Mouse (Mus musculus): ENCODE results near the gene Rpa1. TPM values are rescaled to one million over a fixed set of nuclear protein-coding genes. Genes with fewer than 3 reads are reported as not detected.
A peak's percentile ranks its signal among the peaks of the same experiment; 100 is the strongest.
"Not testable (repeated sequence)": the region's sequence is repeated elsewhere in the genome, so short reads cannot be mapped to it uniquely, and the experiment has no call there.

The Rpa1 gene
- polyA plus RNA-seq, 1 experiment from 2014 or later, result 61.4 TPM

- Histone ChIP-seq H3K9ac (no peak overlapping the region), H3K4me3 (no peak overlapping the region), H3K9me3 (no peaks in the 10 kb centered on the region), H3K36me3 (peaks cover 10% of the 10 kb centered on the region), H3K4me1 (replicated peaks) (peaks cover 19% of the 10 kb centered on the region), H3K4me2 (0 out of 2 replicates have a peak overlapping the region, but pooled peaks have one; percentile 0), H3K27me3 (no peaks in the 10 kb centered on the region), H3K27ac (replicated peaks) (peak overlapping the region; percentile 34)
- 56% methylated on average over 14 of the region's 14 CpGs for WGBS
- ATAC-seq (ENCODE audit: low FRiP score, low read depth), result no peak
Measured at GRCm38 (mm10) chr11:75318351-75319221, 29.5 kb downstream of the Rpa1 start.

- H3K4me2 ChIP-seq, result no peak overlapping the region
- H3K4me1 ChIP-seq (replicated peaks), result peaks cover 8% of the 10 kb centered on the region
- peaks cover 35% of the 10 kb centered on the region for H3K36me3 ChIP-seq
- H3K9ac ChIP-seq, result no peak overlapping the region
- no peak overlapping the region for H3K4me3 ChIP-seq
- no peaks in the 10 kb centered on the region for H3K27me3 ChIP-seq
- ATAC-seq (ENCODE audit: low FRiP score, low read depth), result no peak
- WGBS, result 93% methylated on average over 8 of the region's 8 CpGs
- no peaks in the 10 kb centered on the region for H3K9me3 ChIP-seq
- no peak overlapping the region for H3K27ac ChIP-seq (replicated peaks)
Measured at GRCm38 (mm10) chr11:75313834-75314233, 34.3 kb downstream of the Rpa1 start.

GRCm38 (mm10) chr11:75311751-75312150 lies 36.4 kb downstream of the Rpa1 start:
- H3K9me3 ChIP-seq, result no peaks in the 10 kb centered on the region
- no peak overlapping the region for H3K4me2 ChIP-seq
- H3K4me3 ChIP-seq, result no peak overlapping the region
- 82% methylated on average over 6 of the region's 6 CpGs for WGBS
- H3K9ac ChIP-seq, result no peak overlapping the region
- peaks cover 40% of the 10 kb centered on the region for H3K36me3 ChIP-seq
- no peak overlapping the region for H3K27ac ChIP-seq (replicated peaks)
- no peaks in the 10 kb centered on the region for H3K4me1 ChIP-seq (replicated peaks)
- ATAC-seq (ENCODE audit: low FRiP score, low read depth), result no peak
- H3K27me3 ChIP-seq, result no peaks in the 10 kb centered on the region

GRCm38 (mm10) chr11:75310813-75311212 lies 37.3 kb downstream of the Rpa1 start:
- Histone ChIP-seq H3K9ac (no peak overlapping the region), H3K36me3 (peaks cover 48% of the 10 kb centered on the region)
- 88% methylated on average over 8 of the region's 8 CpGs for WGBS

GRCm38 (mm10) chr11:75308650-75309049 lies 39.5 kb downstream of the Rpa1 start:
- no peak overlapping the region for H3K27ac ChIP-seq (replicated peaks)
- 84% methylated on average over 4 of the region's 4 CpGs for WGBS
- no peak overlapping the region for H3K4me3 ChIP-seq
- H3K9ac ChIP-seq, result no peak overlapping the region
- H3K4me1 ChIP-seq (replicated peaks), result no peaks in the 10 kb centered on the region
- H3K27me3 ChIP-seq, result no peaks in the 10 kb centered on the region
- H3K36me3 ChIP-seq, result peaks cover 40% of the 10 kb centered on the region
- no peak for ATAC-seq (ENCODE audit: low FRiP score, low read depth)
- H3K4me2 ChIP-seq, result no peak overlapping the region
- no peaks in the 10 kb centered on the region for H3K9me3 ChIP-seq

More at GRCm38 (mm10) chr11:75310813-75311212, 37.3 kb downstream of the Rpa1 start:
- Histone ChIP-seq H3K4me3 (no peak overlapping the region), H3K27ac (replicated peaks) (no peak overlapping the region), H3K9me3 (no peaks in the 10 kb centered on the region), H3K27me3 (no peaks in the 10 kb centered on the region), H3K4me1 (replicated peaks) (no peaks in the 10 kb centered on the region), H3K4me2 (no peak overlapping the region)
- no peak for ATAC-seq (ENCODE audit: low FRiP score, low read depth)

- H3K4me3 ChIP-seq, result no peak overlapping the region
- no peaks in the 10 kb centered on the region for H3K27me3 ChIP-seq
- H3K36me3 ChIP-seq, result peaks cover 20% of the 10 kb centered on the region
- WGBS, result 87% methylated on average over 9 of the region's 9 CpGs
- H3K27ac ChIP-seq (replicated peaks), result no peak overlapping the region
- H3K9ac ChIP-seq, result no peak overlapping the region
- H3K4me1 ChIP-seq (replicated peaks), result peaks cover 10% of the 10 kb centered on the region
- ATAC-seq (ENCODE audit: low FRiP score, low read depth), result no peak
- no peak overlapping the region for H3K4me2 ChIP-seq
- no peaks in the 10 kb centered on the region for H3K9me3 ChIP-seq
Measured at GRCm38 (mm10) chr11:75304797-75305196, 43.3 kb downstream of the Rpa1 start.

- Histone ChIP-seq H3K9me3 (no peaks in the 10 kb centered on the region), H3K27ac (replicated peaks) (no peak overlapping the region), H3K4me1 (replicated peaks) (peaks cover 18% of the 10 kb centered on the region), H3K4me2 (no peak overlapping the region), H3K9ac (no peak overlapping the region), H3K27me3 (no peaks in the 10 kb centered on the region), H3K36me3 (peaks cover 3% of the 10 kb centered on the region; the same call in 1 of the 2 replicates), H3K4me3 (no peak overlapping the region)
- ATAC-seq (ENCODE audit: low FRiP score, low read depth), result no peak
- 71% methylated on average over 9 of the region's 9 CpGs for WGBS
Measured at GRCm38 (mm10) chr11:75300954-75301353, 47.2 kb downstream of the Rpa1 start.

- no peak overlapping the region for H3K9ac ChIP-seq
- H3K4me2 ChIP-seq, result no peak overlapping the region
- H3K27ac ChIP-seq (replicated peaks), result peak overlapping the region; percentile 68
- ATAC-seq (ENCODE audit: low FRiP score, low read depth), result peak; percentile 56; the same call in 1 of the 2 replicates
- H3K4me3 ChIP-seq, result no peak overlapping the region
- WGBS, result 32% methylated on average over 10 of the region's 10 CpGs
- H3K27me3 ChIP-seq, result no peaks in the 10 kb centered on the region
- no peaks in the 10 kb centered on the region for H3K36me3 ChIP-seq
- H3K9me3 ChIP-seq, result no peaks in the 10 kb centered on the region
- peaks cover 18% of the 10 kb centered on the region for H3K4me1 ChIP-seq (replicated peaks)
Measured at GRCm38 (mm10) chr11:75299786-75300185, 48.3 kb downstream of the Rpa1 start.

- no peaks in the 10 kb centered on the region for H3K36me3 ChIP-seq
- H3K9me3 ChIP-seq, result no peaks in the 10 kb centered on the region
- H3K27ac ChIP-seq (replicated peaks), result no peak overlapping the region
- no peak overlapping the region for H3K4me2 ChIP-seq
- H3K9ac ChIP-seq, result no peak overlapping the region
- no peak for ATAC-seq (ENCODE audit: low FRiP score, low read depth)
- 51% methylated on average over 11 of the region's 11 CpGs for whole genome bisulfite sequencing
- H3K27me3 ChIP-seq, result no peaks in the 10 kb centered on the region
- H3K4me3 ChIP-seq, result no peak overlapping the region
- peaks cover 31% of the 10 kb centered on the region for H3K4me1 ChIP-seq (replicated peaks)
Measured at GRCm38 (mm10) chr11:75298491-75298890, 49.6 kb downstream of the Rpa1 start.

- no peak overlapping the region for H3K4me3 ChIP-seq
- H3K27me3 ChIP-seq, result no peaks in the 10 kb centered on the region
- no peak overlapping the region for H3K4me2 ChIP-seq
- H3K4me1 ChIP-seq (replicated peaks), result peaks cover 39% of the 10 kb centered on the region
- H3K27ac ChIP-seq (replicated peaks), result no peak overlapping the region
- no peak for ATAC-seq (ENCODE audit: low FRiP score, low read depth)
- 80% methylated on average over 9 of the region's 9 CpGs for WGBS
- H3K9me3 ChIP-seq, result no peaks in the 10 kb centered on the region
- no peaks in the 10 kb centered on the region for H3K36me3 ChIP-seq
- H3K9ac ChIP-seq, result no peak overlapping the region
Measured at GRCm38 (mm10) chr11:75297631-75298030, 50.5 kb downstream of the Rpa1 start.

GRCm38 (mm10) chr11:75296406-75297005 lies 51.6 kb downstream of the Rpa1 start:
- no peak overlapping the region for H3K9ac ChIP-seq
- H3K27me3 ChIP-seq, result no peaks in the 10 kb centered on the region
- WGBS, result 87% methylated on average over 9 of the region's 9 CpGs
- H3K4me3 ChIP-seq, result no peak overlapping the region
- H3K4me2 ChIP-seq, result no peak overlapping the region
- H3K4me1 ChIP-seq (replicated peaks), result peaks cover 50% of the 10 kb centered on the region
- no peak for ATAC-seq (ENCODE audit: low FRiP score, low read depth)
- H3K27ac ChIP-seq (replicated peaks), result no peak overlapping the region
- no peaks in the 10 kb centered on the region for H3K36me3 ChIP-seq
- no peaks in the 10 kb centered on the region for H3K9me3 ChIP-seq

- not testable (repeated sequence) for H3K4me3 ChIP-seq; H3K9me3 ChIP-seq; H3K4me2 ChIP-seq; H3K27ac ChIP-seq (replicated peaks); H3K27me3 ChIP-seq; ATAC-seq (ENCODE audit: low FRiP score, low read depth); H3K9ac ChIP-seq; H3K36me3 ChIP-seq
- peaks cover 54% of the 10 kb centered on the region for H3K4me1 ChIP-seq (replicated peaks)
- 96% methylated on average over 4 of the region's 5 CpGs for WGBS
Measured at GRCm38 (mm10) chr11:75295534-75295933, 52.6 kb downstream of the Rpa1 start.

All from hindbrain, embryonic 15.5 days (tissue).